Mouse (Mus musculus): Measurements from ENCODE around the gene Olfr961. TPM values are rescaled to one million over a fixed set of nuclear protein-coding genes. Genes with fewer than 3 reads are reported as not detected.

The Olfr961 gene
- polyA plus RNA-seq (2015; fragmentation: Nextera tagmentation; extraction: Ambion mirVana) = not detected in 2 replicates

GRCm38 (mm10) chr9:39644785-39645184 is at the start of gene Olfr961:
Gene Olfr961 (plus strand): TSS chr9:39645085.
- DNase-seq (ENCODE audit: low spot score) = no peak

- DNase-seq (ENCODE audit: low spot score) = no peak
Measured at GRCm38 (mm10) chr9:39602536-39603332, 42.2 kb upstream of the Olfr961 start.

GRCm38 (mm10) chr9:39603333-39603845 is 41.5 kb upstream of the Olfr961 start:
- no peak for DNase-seq (ENCODE audit: low spot score)

- no peak for DNase-seq (ENCODE audit: low spot score)
Measured at GRCm38 (mm10) chr9:39603999-39604453, 40.9 kb upstream of the Olfr961 start, which contains the start of gene AW551984. Gene AW551984 (minus strand): TSS chr9:39604403.

GRCm38 (mm10) chr9:39608497-39608896 is 36.4 kb upstream of the Olfr961 start:
- DNase-seq (ENCODE audit: low spot score) = no peak

- DNase-seq (ENCODE audit: low spot score) = no peak
Measured at GRCm38 (mm10) chr9:39610355-39610754, 34.5 kb upstream of the Olfr961 start, which contains the start of gene Olfr148. Gene Olfr148 (plus strand): TSS chr9:39610655.

GRCm38 (mm10) chr9:39611953-39612352 is 32.9 kb upstream of the Olfr961 start:
- DNase-seq (ENCODE audit: low spot score) = no peak

- DNase-seq (ENCODE audit: low spot score) = no peak
Measured at GRCm38 (mm10) chr9:39621073-39621472, 23.8 kb upstream of the Olfr961 start, which contains the start of gene Olfr960. Gene Olfr960 (plus strand): TSS chr9:39621373.

GRCm38 (mm10) chr9:39623783-39624182 is 21.1 kb upstream of the Olfr961 start:
- no peak for DNase-seq (ENCODE audit: low spot score)

GRCm38 (mm10) chr9:39624711-39625110 is 20.2 kb upstream of the Olfr961 start:
- DNase-seq (ENCODE audit: low spot score) = no peak

- no peak for DNase-seq (ENCODE audit: low spot score)
Measured at GRCm38 (mm10) chr9:39629069-39629468, 15.8 kb upstream of the Olfr961 start.

GRCm38 (mm10) chr9:39633913-39634594 is 10.8 kb upstream of the Olfr961 start:
- no peak for DNase-seq (ENCODE audit: low spot score)

GRCm38 (mm10) chr9:39647382-39647781 is 2.5 kb downstream of the Olfr961 start:
- no peak for DNase-seq (ENCODE audit: low spot score)

GRCm38 (mm10) chr9:39654756-39655396 is 10.0 kb downstream of the Olfr961 start:
- no peak for DNase-seq (ENCODE audit: low spot score)

GRCm38 (mm10) chr9:39666905-39667304 is 22.0 kb downstream of the Olfr961 start, which contains the start of gene Olfr963:
Gene Olfr963 (plus strand): TSS chr9:39667205.
- no peak for DNase-seq (ENCODE audit: low spot score)

- no peak for DNase-seq (ENCODE audit: low spot score)
Measured at GRCm38 (mm10) chr9:39669723-39670122, 24.8 kb downstream of the Olfr961 start.

- no peak for DNase-seq (ENCODE audit: low spot score)
Measured at GRCm38 (mm10) chr9:39674820-39675219, 29.9 kb downstream of the Olfr961 start.

GRCm38 (mm10) chr9:39678557-39678956 is 33.7 kb downstream of the Olfr961 start:
- DNase-seq (ENCODE audit: low spot score) = no peak

- no peak for DNase-seq (ENCODE audit: low spot score)
Measured at GRCm38 (mm10) chr9:39679280-39679679, 34.4 kb downstream of the Olfr961 start.
